Mouse (Mus musculus): ENCODE results near the gene Tnfrsf21. TPM values are rescaled to one million over a fixed set of nuclear protein-coding genes. Genes with fewer than 3 reads are reported as not detected.

Tnfrsf21 gene
- polyA plus RNA-seq, 1 experiment, result 70.6 TPM

DNA sequence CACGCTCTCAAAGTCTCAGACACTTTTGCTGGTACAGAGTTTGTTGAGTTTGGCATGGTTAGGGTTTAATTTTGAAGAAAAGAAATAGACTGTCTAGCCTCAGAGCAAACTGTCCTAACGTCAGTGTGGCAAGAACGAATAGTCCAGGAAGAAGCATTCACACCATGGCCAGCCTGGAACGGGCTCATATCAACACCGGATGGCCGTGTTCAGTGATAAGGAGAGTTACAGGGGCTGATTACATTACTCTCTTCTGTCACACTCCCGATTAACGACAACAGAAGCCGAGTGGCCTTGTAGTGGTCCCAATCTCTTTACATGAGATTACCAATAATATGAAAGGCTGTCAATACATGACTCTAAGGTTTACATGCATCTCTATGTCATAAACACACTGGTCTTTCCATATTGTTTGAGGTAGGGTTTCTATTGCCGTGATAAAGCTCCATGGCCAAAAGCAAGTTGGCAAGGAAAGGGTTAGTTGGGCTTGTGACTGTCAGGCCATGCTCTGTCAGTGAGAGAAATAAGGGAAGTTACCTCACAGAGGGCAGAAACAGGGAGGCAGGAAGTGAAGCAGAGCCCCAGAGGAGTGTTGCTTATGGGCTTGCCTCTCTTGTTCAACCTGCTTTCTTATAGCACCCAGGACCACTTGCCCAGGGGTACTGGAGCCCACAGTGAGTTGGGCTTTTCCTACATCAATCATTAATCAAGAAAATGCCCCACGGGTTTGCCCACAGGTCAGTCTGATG lies 42.1 kb downstream of the Tnfrsf21 start:
- TF ChIP-seq CTCF (IDR thresholded peaks at IDR 0.05; ENCODE audit: borderline replicate concordance, extremely low read depth, insufficient read depth, insufficient read length), result no peak
- no peak for TF ChIP-seq POLR2A (IDR thresholded peaks at IDR 0.05; ENCODE audit: borderline replicate concordance, extremely low read depth, insufficient read depth, insufficient read length, poor library complexity, severe bottlenecking)
- DNase-seq (ENCODE audit: low read depth), result no peak

GRCm38 (mm10) chr17:43064705-43065104 lies 48.4 kb downstream of the Tnfrsf21 start:
- TF ChIP-seq POLR2A (IDR thresholded peaks at IDR 0.05; ENCODE audit: borderline replicate concordance, extremely low read depth, insufficient read depth, insufficient read length, poor library complexity, severe bottlenecking), result no peak
- no peak for TF ChIP-seq CTCF (IDR thresholded peaks at IDR 0.05; ENCODE audit: borderline replicate concordance, extremely low read depth, insufficient read depth, insufficient read length)
- DNase-seq (ENCODE audit: low read depth), result no peak

- DNase-seq (ENCODE audit: low read depth), result peak; percentile 61
- no peak for TF ChIP-seq POLR2A (IDR thresholded peaks at IDR 0.05; ENCODE audit: borderline replicate concordance, extremely low read depth, insufficient read depth, insufficient read length, poor library complexity, severe bottlenecking)
- TF ChIP-seq CTCF (IDR thresholded peaks at IDR 0.05; ENCODE audit: borderline replicate concordance, extremely low read depth, insufficient read depth, insufficient read length), result no peak
Measured at GRCm38 (mm10) chr17:43068846-43069553, 52.6 kb downstream of the Tnfrsf21 start.

DNA sequence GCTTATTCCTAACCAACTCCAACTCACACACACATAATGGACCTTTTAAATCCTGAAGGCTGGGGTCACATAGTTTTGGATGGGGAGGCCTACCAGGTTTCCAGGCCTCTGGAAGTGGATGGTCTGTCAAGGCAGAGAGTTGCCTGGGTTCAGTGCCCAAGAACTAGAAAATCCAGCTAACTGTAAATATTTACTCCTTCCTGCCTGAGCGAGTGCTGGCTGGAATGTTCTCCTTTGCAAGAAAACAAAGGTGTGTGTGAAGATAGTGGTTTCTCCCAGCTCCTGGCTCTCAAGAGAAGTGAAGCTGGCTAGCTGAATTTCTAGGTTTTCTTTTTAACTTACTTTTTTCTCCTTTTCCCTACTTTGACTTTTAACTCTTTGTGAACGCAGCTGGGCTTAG lies 54.6 kb downstream of the Tnfrsf21 start:
- no peak for DNase-seq (ENCODE audit: low read depth)
- TF ChIP-seq CTCF (IDR thresholded peaks at IDR 0.05; ENCODE audit: borderline replicate concordance, extremely low read depth, insufficient read depth, insufficient read length) (no peak), POLR2A (IDR thresholded peaks at IDR 0.05; ENCODE audit: borderline replicate concordance, extremely low read depth, insufficient read depth, insufficient read length, poor library complexity, severe bottlenecking) (no peak)

DNA sequence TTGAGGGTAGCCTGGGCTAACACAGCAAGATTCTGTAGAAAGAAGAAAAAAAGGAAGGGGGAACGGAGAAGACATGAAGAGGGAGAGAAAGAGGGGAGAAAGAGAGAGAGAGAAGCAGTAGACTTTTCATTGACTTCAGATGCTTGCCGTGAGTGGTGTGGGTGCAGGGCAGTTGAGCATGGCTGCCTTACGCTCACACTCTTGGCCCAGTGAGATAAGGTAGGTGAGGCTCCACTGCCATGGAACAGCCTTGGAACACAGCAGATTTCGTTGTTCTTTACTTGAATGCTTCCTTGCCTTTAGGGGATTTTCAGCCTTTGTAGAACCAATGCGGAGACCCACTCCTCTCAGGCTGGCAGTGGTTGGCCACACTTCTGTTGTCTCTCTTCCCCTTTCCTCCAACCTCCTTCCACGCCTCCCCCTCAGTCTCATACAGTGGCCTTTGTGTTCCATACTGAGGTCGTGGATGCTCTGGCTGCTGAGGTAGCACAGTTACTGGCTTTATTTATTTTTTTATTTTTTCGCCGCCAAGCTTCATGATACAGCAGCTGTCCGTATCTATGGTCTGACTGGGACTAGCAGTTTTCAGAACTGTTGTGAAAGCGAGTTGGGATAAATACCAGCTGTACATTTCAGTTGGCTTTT lies 55.9 kb downstream of the Tnfrsf21 start:
- TF ChIP-seq CTCF (IDR thresholded peaks at IDR 0.05; ENCODE audit: borderline replicate concordance, extremely low read depth, insufficient read depth, insufficient read length) (no peak), POLR2A (IDR thresholded peaks at IDR 0.05; ENCODE audit: borderline replicate concordance, extremely low read depth, insufficient read depth, insufficient read length, poor library complexity, severe bottlenecking) (no peak)
- DNase-seq (ENCODE audit: low read depth), result no peak

- DNase-seq (ENCODE audit: low read depth), result no peak
- TF ChIP-seq POLR2A (IDR thresholded peaks at IDR 0.05; ENCODE audit: borderline replicate concordance, extremely low read depth, insufficient read depth, insufficient read length, poor library complexity, severe bottlenecking) (no peak), CTCF (IDR thresholded peaks at IDR 0.05; ENCODE audit: borderline replicate concordance, extremely low read depth, insufficient read depth, insufficient read length) (no peak)
Measured at GRCm38 (mm10) chr17:43072787-43073148, 56.4 kb downstream of the Tnfrsf21 start.

- TF ChIP-seq POLR2A (IDR thresholded peaks at IDR 0.05; ENCODE audit: borderline replicate concordance, extremely low read depth, insufficient read depth, insufficient read length, poor library complexity, severe bottlenecking) (no peak), CTCF (IDR thresholded peaks at IDR 0.05; ENCODE audit: borderline replicate concordance, extremely low read depth, insufficient read depth, insufficient read length) (no peak)
- DNase-seq (ENCODE audit: low read depth), result no peak
Measured at GRCm38 (mm10) chr17:43074391-43074790, 58.0 kb downstream of the Tnfrsf21 start.

- TF ChIP-seq POLR2A (IDR thresholded peaks at IDR 0.05; ENCODE audit: borderline replicate concordance, extremely low read depth, insufficient read depth, insufficient read length, poor library complexity, severe bottlenecking), result no peak
- TF ChIP-seq CTCF (IDR thresholded peaks at IDR 0.05; ENCODE audit: borderline replicate concordance, extremely low read depth, insufficient read depth, insufficient read length), result no peak
- DNase-seq (ENCODE audit: low read depth), result no peak
Measured at GRCm38 (mm10) chr17:43075100-43075499, 58.7 kb downstream of the Tnfrsf21 start.

GRCm38 (mm10) chr17:43075937-43076336 lies 59.6 kb downstream of the Tnfrsf21 start:
- DNase-seq (ENCODE audit: low read depth), result no peak
- TF ChIP-seq CTCF (IDR thresholded peaks at IDR 0.05; ENCODE audit: borderline replicate concordance, extremely low read depth, insufficient read depth, insufficient read length), result no peak
- TF ChIP-seq POLR2A (IDR thresholded peaks at IDR 0.05; ENCODE audit: borderline replicate concordance, extremely low read depth, insufficient read depth, insufficient read length, poor library complexity, severe bottlenecking), result no peak

- no peak for TF ChIP-seq POLR2A (IDR thresholded peaks at IDR 0.05; ENCODE audit: borderline replicate concordance, extremely low read depth, insufficient read depth, insufficient read length, poor library complexity, severe bottlenecking)
- no peak for TF ChIP-seq CTCF (IDR thresholded peaks at IDR 0.05; ENCODE audit: borderline replicate concordance, extremely low read depth, insufficient read depth, insufficient read length)
- peak; percentile 96 for DNase-seq (ENCODE audit: low read depth)
Measured at GRCm38 (mm10) chr17:43076801-43077493, 60.6 kb downstream of the Tnfrsf21 start.

GRCm38 (mm10) chr17:43077540-43077939 lies 61.2 kb downstream of the Tnfrsf21 start:
- TF ChIP-seq POLR2A (IDR thresholded peaks at IDR 0.05; ENCODE audit: borderline replicate concordance, extremely low read depth, insufficient read depth, insufficient read length, poor library complexity, severe bottlenecking) (no peak), CTCF (IDR thresholded peaks at IDR 0.05; ENCODE audit: borderline replicate concordance, extremely low read depth, insufficient read depth, insufficient read length) (no peak)
- DNase-seq (ENCODE audit: low read depth), result no peak
